Mouse (Mus musculus) kidney, adult 2 months (tissue): ENCODE data around the gene Gltp. TPM values are rescaled to one million over a fixed set of nuclear protein-coding genes. Genes with fewer than 3 reads are reported as not detected.

ENCODE experiments used
- DNase-seq: peaks from one replicate; pipeline ENCODE4 v3.0.0; 2021
- H3K27ac ChIP-seq: fragments of 200-500 bp; 2 replicates; pipeline ENCODE4 v1.5.1; 2012; ENCODE audit warnings: low read depth, low read length, control low read depth, inconsistent platforms; ENCODE audit not compliant: insufficient read depth
- H3K27me3 ChIP-seq: fragments of 200-500 bp; replicated peaks from 2 replicates; pipeline ENCODE4 v1.6.1; 2012; ENCODE audit warnings: mild to moderate bottlenecking, moderate library complexity, low read length, inconsistent platforms; ENCODE audit not compliant: control insufficient read depth, insufficient read depth
- H3K36me3 ChIP-seq: fragments of 200-500 bp; 2 replicates; pipeline ENCODE4 v1.6.1; 2012; ENCODE audit warnings: mild to moderate bottlenecking, moderate library complexity, low read length, inconsistent platforms; ENCODE audit not compliant: control insufficient read depth, insufficient read depth
- H3K4me1 ChIP-seq: fragments of 200-500 bp; 2 replicates; pipeline ENCODE4 v1.6.1; 2011; ENCODE audit warnings: low read length; ENCODE audit not compliant: control insufficient read depth, insufficient read depth
- H3K4me3 ChIP-seq: fragments of 200-500 bp; 2 replicates; pipeline ENCODE4 v1.5.1; 2011; ENCODE audit warnings: mild to moderate bottlenecking, low read depth, low read length, control low read depth; ENCODE audit not compliant: insufficient read depth
- CTCF ChIP-seq: fragments of 200-500 bp; conservative IDR thresholded peaks from 2 replicates; pipeline ENCODE4 v1.5.1; 2011; ENCODE audit warnings: low read depth, mild to moderate bottlenecking, control low read depth, low read length, moderate library complexity, mixed read lengths; ENCODE audit not compliant: insufficient read depth, insufficient read length
- POLR2A ChIP-seq: fragments of 200-500 bp; IDR thresholded peaks from one replicate; pipeline ENCODE4 v1.6.1; 2011; ENCODE audit warnings: low read depth, low read length, control low read depth
- WGBS: fragments of 180-500 bp; shearing (Covaris S2); methylation state at CpG from one replicate; pipeline ENCODE4 v1.1.7; 2018; 5-methylcytosine and 5-hydroxymethylcytosine counted together
- polyA plus RNA-seq: library from polyadenylated mRNA; depleted of rRNA; stranded (reverse); fragments of >200 nt; gene quantifications from 2 replicates; pipeline ENCODE4 v1.2.3, GENCODE M21; 2012; rRNA removed

Gene Gltp
- polyA plus RNA-seq, result 89.1 and 95.7 TPM in 2 replicates

DNA sequence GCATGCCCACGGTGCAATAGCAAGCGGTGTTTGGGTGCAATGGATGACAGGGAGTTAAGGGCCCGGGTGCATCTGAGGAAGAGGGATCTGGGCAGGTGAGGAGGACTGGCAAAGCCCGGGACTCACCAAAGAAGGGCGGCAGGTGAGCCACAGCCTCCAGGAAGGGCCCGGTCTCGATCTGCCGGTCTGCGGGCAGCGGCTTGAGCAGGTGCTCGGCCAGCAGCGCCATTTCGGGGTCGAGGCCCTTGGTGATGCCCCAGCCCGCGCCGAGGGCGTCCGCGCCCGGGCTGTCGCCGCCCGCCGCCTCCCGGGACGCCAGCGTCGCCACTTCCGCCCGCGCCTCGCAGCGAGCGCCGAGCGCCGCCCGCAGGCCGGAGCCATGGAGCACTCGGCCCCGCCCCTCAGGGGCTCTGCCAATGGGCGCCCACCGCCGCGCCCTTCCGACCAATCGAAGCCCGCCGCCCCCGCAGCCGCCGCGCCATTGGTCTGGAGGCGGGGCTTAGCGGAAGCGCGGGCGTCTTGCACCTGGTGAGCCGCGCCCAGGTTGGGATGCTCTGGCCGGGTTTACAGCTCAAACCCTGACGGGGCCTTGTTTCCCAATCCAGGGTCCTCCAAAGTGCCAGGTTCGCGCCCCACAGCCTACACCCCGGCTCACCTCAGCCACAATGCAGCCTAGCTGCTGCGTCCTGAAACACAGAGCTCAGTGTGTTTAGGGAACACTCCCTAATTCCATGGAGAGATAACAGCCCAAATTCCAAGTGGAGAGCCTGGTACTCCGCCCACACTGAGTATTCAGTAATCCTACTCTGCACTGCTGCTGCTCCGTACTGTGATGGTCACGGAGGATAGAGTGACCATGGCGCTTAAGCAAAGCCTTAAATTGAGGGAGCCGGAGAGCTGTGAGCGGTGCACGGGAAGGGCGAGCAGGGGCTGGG, at the start of gene Gltp:
Gltp (minus strand) TSS at position 352 of the 935 bp plus-strand sequence.
- TF ChIP-seq CTCF (peak; percentile 24; the same call in 1 of the 2 replicates), POLR2A (no peak)
- Histone ChIP-seq H3K36me3 (no peaks in the 10 kb centered on the region), H3K27me3 (no peaks in the 10 kb centered on the region), H3K27ac (peak within 1 kb of the TSS; percentile 41; the same call in 1 of the 2 replicates), H3K4me1 (peaks cover 8% of the 10 kb centered on the region; the same call in 1 of the 2 replicates), H3K4me3 (peak within 1 kb of the TSS; percentile 96)
- DNase-seq, result peak; percentile 96
- WGBS, result 5% methylated on average over 75 of the region's 75 CpGs

DNA sequence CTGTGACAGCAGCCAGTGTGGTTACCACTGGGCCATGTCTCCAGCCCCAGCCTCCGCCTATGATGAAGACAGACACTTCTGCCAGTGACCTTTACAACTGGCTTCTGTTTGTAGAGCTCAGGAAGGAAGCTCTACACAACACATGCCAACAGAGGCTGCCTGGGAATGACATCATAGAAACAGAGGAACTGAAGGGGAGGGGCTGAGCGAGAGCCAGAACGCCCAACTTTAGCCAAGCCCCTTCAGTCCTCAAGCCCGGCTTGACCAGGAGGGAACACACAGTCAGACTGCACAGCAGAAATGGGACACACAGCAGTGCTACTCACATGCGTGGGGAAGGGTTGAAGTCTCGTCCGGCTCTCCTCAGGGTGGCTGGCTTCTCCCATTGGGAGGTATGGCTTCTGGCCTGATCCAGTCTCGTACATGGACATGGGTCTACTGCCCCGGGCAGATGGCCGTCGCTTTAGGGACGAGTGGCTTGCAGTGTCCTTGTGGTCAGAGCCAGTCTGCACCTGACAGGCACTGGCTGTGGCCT, 48.0 kb upstream of the Gltp start:
- WGBS, result 65% methylated on average over 12 of the region's 12 CpGs
- H3K27ac ChIP-seq, result no peak overlapping the region
- peak; percentile 77 for DNase-seq
- H3K36me3 ChIP-seq, result peaks cover 2% of the 10 kb centered on the region; the same call in 1 of the 2 replicates
- no peak overlapping the region for H3K4me3 ChIP-seq
- H3K27me3 ChIP-seq, result no peaks in the 10 kb centered on the region
- TF ChIP-seq POLR2A (no peak), CTCF (no peak)
- H3K4me1 ChIP-seq, result no peaks in the 10 kb centered on the region

DNA sequence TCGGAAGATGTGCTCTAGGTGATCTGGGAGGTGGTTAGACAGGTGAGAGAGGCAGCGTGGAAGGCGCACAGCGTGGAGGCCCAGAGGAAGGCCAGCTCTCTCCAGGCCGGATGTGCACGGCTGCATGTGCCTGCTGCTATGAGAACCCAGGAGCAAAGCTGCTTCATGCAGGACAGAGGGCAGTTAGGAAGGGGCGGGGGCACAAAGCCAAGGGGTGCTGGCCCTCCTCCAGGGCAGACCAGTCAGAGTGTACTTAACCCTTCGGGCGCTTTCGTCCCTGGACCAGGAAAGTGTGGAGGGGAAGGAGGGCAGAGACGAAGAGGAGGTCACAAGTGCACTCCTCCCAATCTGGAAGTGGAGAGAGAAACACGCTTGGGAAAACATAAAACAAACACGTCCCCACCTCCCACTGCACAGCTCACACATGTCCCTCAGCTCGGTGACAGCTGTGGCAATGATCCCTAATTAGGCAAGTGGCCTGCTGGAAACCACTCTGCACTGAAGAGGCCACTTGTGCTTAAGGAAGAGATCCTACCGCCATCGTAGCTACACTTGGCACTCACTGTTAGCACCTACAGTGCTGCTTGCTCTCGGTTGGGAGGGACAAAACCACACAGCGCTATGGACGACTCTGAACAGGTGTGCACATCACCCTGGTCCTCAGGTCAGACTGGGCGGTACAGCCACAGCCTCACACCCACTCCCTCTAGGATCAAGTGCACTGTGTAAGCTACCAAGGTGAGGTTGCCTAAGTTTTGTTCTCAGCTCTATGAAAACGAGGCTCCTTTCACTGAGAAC, 46.5 kb upstream of the Gltp start:
- DNase-seq, result peak; percentile 32
- WGBS, result 63% methylated on average over 21 of the region's 21 CpGs
- Histone ChIP-seq H3K36me3 (peaks cover 2% of the 10 kb centered on the region; the same call in 1 of the 2 replicates), H3K4me3 (no peak overlapping the region), H3K4me1 (no peaks in the 10 kb centered on the region), H3K27ac (no peak overlapping the region), H3K27me3 (no peaks in the 10 kb centered on the region)
- no peak for TF ChIP-seq POLR2A
- no peak for TF ChIP-seq CTCF

DNA sequence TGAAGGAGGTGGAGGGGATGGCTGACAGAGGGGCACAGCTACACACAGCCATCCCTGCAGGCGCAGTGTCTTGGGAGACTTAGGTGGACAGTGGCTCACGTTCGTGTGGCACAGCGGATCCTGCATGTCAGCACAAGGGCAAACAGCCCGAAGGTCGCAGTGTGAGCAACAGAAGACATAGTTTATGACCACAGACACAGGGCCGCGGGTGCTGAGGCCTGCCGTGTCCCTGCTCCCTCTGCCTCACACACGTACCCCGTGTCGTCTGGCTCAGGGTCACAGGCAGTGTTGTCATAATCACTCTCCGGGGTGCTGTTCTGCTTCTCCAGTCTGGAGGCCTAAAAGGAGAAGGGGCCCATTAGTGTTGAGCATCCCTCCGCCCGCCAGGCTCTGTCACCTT, 42.8 kb upstream of the Gltp start:
- no peak overlapping the region for H3K4me3 ChIP-seq
- 85% methylated on average over 15 of the region's 15 CpGs for WGBS

DNA sequence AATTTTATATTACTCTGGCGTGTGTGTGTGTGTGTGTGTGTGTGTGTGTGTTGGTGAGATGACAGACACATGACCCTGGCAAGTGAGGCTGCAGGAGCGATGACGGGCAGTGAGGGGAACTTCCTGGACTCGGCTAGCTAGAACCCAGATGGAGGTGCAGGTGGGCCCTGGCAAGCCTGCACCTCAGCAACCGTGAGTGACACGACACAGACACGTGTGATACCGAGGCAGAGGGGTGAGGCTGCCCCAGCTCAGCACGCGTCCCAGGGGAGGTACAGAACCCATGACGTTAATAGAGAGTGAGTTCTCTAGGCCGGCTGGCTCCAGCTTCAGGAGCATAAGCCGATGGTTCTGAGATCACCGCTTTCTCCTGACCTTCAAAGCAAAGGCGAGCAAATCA, 41.2 kb upstream of the Gltp start:
- Histone ChIP-seq H3K27me3 (no peaks in the 10 kb centered on the region), H3K4me3 (no peak overlapping the region), H3K36me3 (peaks cover 4% of the 10 kb centered on the region), H3K27ac (no peak overlapping the region), H3K4me1 (no peaks in the 10 kb centered on the region)
- DNase-seq, result no peak
- TF ChIP-seq CTCF (no peak), POLR2A (no peak)
- 85% methylated on average over 15 of the region's 15 CpGs for WGBS

More for the DNA sequence above, 42.8 kb upstream of the Gltp start:
- H3K27me3 ChIP-seq, result no peaks in the 10 kb centered on the region
- TF ChIP-seq CTCF, result no peak
- TF ChIP-seq POLR2A, result no peak
- no peaks in the 10 kb centered on the region for H3K4me1 ChIP-seq
- peaks cover 4% of the 10 kb centered on the region for H3K36me3 ChIP-seq
- H3K27ac ChIP-seq, result no peak overlapping the region
- DNase-seq, result no peak

DNA sequence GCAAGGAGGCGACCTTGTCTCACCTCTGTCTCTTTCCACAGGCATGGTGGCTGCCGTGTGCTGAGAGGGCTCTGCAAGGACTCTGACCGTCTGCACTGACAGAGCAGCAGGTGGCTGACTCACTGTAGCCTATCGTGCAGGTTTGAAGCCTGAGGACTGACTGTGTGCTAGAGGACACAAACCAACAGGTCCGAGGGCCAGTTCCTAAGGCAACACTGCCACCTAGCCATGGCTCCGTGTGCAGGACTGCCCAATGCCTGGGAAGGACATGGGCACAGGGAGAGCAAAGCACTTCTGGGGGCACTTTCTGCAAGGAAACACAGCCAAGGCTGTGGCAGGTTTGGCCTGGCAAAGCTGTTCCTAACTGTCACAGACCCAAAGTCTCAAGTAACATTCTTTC, 40.7 kb upstream of the Gltp start:
- Histone ChIP-seq H3K27me3 (no peaks in the 10 kb centered on the region), H3K36me3 (peaks cover 4% of the 10 kb centered on the region), H3K4me1 (no peaks in the 10 kb centered on the region), H3K27ac (no peak overlapping the region), H3K4me3 (no peak overlapping the region)
- 61% methylated on average over 6 of the region's 6 CpGs for WGBS
- DNase-seq, result no peak
- TF ChIP-seq POLR2A, result no peak
- peak; percentile 44 for TF ChIP-seq CTCF
